Mouse (Mus musculus) forebrain, embryonic 13.5 days (tissue): ENCODE results near the gene Hpd. TPM values are rescaled to one million over a fixed set of nuclear protein-coding genes. Genes with fewer than 3 reads are reported as not detected.

ENCODE experiments used
- ATAC-seq: fragments of 200-750 bp; cut with Nextera tagmentation; 2 replicates; pipeline ENCODE4 v1.8.0; 2017
- H3K27ac ChIP-seq: fragments of 300-500 bp; sonication (generic); 2 replicates; pipeline ENCODE4 v1.5.1; 2015; ENCODE audit warnings: inconsistent platforms, mild to moderate bottlenecking, moderate library complexity
- H3K27me3 ChIP-seq: fragments of 300-500 bp; sonication (generic); 2 replicates; pipeline ENCODE4 v1.6.1; 2015; ENCODE audit warnings: mild to moderate bottlenecking, inconsistent platforms
- H3K36me3 ChIP-seq: fragments of 300-500 bp; sonication (generic); 2 replicates; pipeline ENCODE4 v1.6.1; 2015; ENCODE audit warnings: mild to moderate bottlenecking, inconsistent platforms; ENCODE audit not compliant: poor library complexity, severe bottlenecking
- H3K4me1 ChIP-seq: fragments of 300-500 bp; sonication (generic); 2 replicates; pipeline ENCODE4 v1.6.1; 2015; ENCODE audit warnings: inconsistent platforms
- H3K4me2 ChIP-seq: fragments of 300-500 bp; sonication (generic); 2 replicates; pipeline ENCODE4 v1.6.1; 2015; ENCODE audit warnings: inconsistent platforms, mild to moderate bottlenecking, moderate library complexity
- H3K4me3 ChIP-seq: fragments of 300-500 bp; sonication (generic); 2 replicates; pipeline ENCODE4 v1.5.1; 2015; ENCODE audit warnings: mild to moderate bottlenecking, inconsistent platforms
- H3K9ac ChIP-seq: fragments of 300-500 bp; sonication (generic); 2 replicates; pipeline ENCODE4 v1.6.1; 2015; ENCODE audit warnings: mild to moderate bottlenecking, inconsistent platforms
- H3K9me3 ChIP-seq: fragments of 300-500 bp; sonication (generic); replicated peaks from 2 replicates; pipeline ENCODE4 v1.6.1; 2016; ENCODE audit warnings: inconsistent platforms
- WGBS: fragments of 180-500 bp; shearing (Covaris S2); methylation state at CpG from one replicate; pipeline ENCODE4 v1.1.7; 2015; 5-methylcytosine and 5-hydroxymethylcytosine counted together
- polyA plus RNA-seq: library from polyadenylated mRNA; unstranded; fragments of >200 nt; fragmentation: Nextera tagmentation; extraction: Ambion mirVana; gene quantifications from 2 replicates; pipeline ENCODE4 v1.2.1, GENCODE M21; 2015

The Hpd gene
- polyA plus RNA-seq, 1 experiment from 2014 or later = not detected

GRCm38 (mm10) chr5:123137044-123137909, 45.2 kb downstream of the Hpd start:
- Histone ChIP-seq H3K4me2 (peak overlapping the region; percentile 96), H3K36me3 (peaks cover 29% of the 10 kb centered on the region), H3K27ac (peak overlapping the region; percentile 100), H3K4me1 (peaks cover 58% of the 10 kb centered on the region), H3K9me3 (no peaks in the 10 kb centered on the region), H3K27me3 (no peaks in the 10 kb centered on the region), H3K9ac (peak overlapping the region; percentile 100), H3K4me3 (peak overlapping the region; percentile 94)
- no peak for ATAC-seq
- WGBS = under 1% methylated on average over 20 of the region's 20 CpGs

GRCm38 (mm10) chr5:123136361-123137043, 46.0 kb downstream of the Hpd start:
- no peaks in the 10 kb centered on the region for H3K27me3 ChIP-seq
- H3K9me3 ChIP-seq = no peaks in the 10 kb centered on the region
- peaks cover 65% of the 10 kb centered on the region for H3K4me1 ChIP-seq
- H3K4me2 ChIP-seq = peak overlapping the region; percentile 96
- peak overlapping the region; percentile 100 for H3K9ac ChIP-seq
- WGBS = 1% methylated on average over 13 of the region's 13 CpGs
- H3K36me3 ChIP-seq = peaks cover 29% of the 10 kb centered on the region
- peak; percentile 52 for ATAC-seq
- peak overlapping the region; percentile 100 for H3K27ac ChIP-seq
- peak overlapping the region; percentile 94 for H3K4me3 ChIP-seq

DNA sequence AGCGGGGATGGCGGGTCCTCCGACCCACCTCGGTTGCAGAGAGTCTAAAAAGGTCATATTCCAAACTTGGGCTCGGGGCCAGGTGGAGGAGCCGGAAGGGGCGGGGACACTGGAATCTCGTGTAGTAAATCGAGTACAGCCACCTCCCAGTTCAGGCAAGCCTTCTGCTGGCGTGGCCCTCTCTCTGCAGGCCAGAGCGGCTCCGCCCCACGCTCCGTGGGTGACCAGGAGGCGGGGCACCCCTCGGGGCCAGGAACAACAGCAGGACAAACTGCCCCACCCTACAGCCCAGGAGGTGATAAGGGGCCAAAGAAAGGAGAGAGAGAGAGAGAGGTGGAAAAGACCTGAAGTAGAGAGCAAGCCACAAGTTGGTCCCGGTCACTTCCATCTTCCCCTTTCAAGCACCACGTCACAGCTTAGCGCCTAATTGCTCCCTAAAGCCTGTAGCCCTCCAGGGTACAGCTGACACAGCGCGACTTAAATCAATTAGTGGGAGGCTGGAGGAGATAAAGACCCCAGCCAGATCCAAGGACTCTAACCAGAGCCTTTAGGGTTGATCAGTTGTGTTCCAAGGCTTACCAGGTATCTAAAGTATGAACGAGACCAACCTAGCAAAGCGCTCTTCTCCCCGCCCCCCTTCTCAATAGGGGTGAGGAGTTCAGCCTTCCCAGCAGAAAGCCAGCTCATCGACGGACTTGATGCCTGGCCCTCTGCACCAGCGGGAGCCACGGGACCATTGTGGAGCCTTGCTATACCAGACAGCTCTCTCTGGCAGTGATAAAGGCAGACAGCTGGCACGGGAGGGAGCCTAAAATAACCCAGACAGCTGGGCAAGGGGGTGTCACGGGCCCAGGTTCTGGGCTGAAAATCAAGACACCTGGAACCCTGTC, 46.8 kb downstream of the Hpd start:
- ATAC-seq = peak; percentile 19; the same call in 1 of the 2 replicates
- H3K4me2 ChIP-seq = peak overlapping the region; percentile 96
- peaks cover 33% of the 10 kb centered on the region for H3K36me3 ChIP-seq
- no peaks in the 10 kb centered on the region for H3K27me3 ChIP-seq
- peak overlapping the region; percentile 100 for H3K9ac ChIP-seq
- WGBS = 3% methylated on average over 30 of the region's 30 CpGs
- no peaks in the 10 kb centered on the region for H3K9me3 ChIP-seq
- peaks cover 68% of the 10 kb centered on the region for H3K4me1 ChIP-seq
- peak overlapping the region; percentile 94 for H3K4me3 ChIP-seq
- H3K27ac ChIP-seq = peak overlapping the region; percentile 100

GRCm38 (mm10) chr5:123134875-123135382, 47.6 kb downstream of the Hpd start:
- Histone ChIP-seq H3K4me1 (peaks cover 68% of the 10 kb centered on the region), H3K9ac (peak overlapping the region; percentile 100), H3K27ac (peak overlapping the region; percentile 100), H3K9me3 (no peaks in the 10 kb centered on the region), H3K27me3 (no peaks in the 10 kb centered on the region), H3K4me2 (peak overlapping the region; percentile 96), H3K36me3 (peaks cover 41% of the 10 kb centered on the region), H3K4me3 (peak overlapping the region; percentile 94)
- no peak for ATAC-seq
- 16% methylated on average over 8 of the region's 8 CpGs for WGBS

DNA sequence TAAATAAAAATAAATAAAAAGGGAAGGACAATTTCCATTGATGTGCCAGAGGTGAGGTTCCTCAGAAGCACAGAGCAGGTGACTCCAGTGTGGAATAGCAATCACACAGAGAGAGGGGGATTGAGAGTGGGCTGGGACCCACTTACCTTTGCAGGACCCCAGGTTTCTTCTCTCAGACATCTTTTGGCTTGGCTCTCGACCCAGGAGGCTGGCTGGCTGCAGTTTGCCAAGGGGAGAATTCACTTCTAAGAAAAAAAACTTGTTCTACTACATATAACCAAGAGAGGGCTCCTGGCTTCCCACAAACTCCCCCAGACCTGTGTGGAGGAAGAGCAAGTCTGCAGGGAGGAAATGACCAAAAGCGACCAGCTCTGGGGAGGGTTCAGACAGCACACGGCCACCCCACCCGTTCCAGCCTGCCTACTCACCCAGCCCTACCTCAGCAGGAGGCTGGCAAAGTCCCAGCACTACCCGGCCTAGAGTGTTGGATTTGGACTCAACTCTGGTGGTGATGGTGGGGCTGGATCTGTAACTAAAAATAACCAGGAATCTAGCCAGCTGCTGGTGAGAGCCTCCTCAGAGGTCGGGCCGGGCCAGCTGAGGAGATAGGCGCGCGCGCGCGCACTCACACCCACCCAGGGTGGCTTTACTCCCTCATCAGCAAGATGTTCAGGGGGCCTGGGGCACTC, 48.2 kb downstream of the Hpd start:
- Histone ChIP-seq H3K4me3 (peak overlapping the region; percentile 94), H3K9me3 (no peaks in the 10 kb centered on the region), H3K27ac (peak overlapping the region; percentile 100), H3K4me1 (peaks cover 68% of the 10 kb centered on the region), H3K36me3 (peaks cover 47% of the 10 kb centered on the region), H3K4me2 (peak overlapping the region; percentile 96), H3K27me3 (no peaks in the 10 kb centered on the region), H3K9ac (peak overlapping the region; percentile 100)
- WGBS = 29% methylated on average over 13 of the region's 13 CpGs
- ATAC-seq = no peak

GRCm38 (mm10) chr5:123133784-123134143, 48.8 kb downstream of the Hpd start:
- Histone ChIP-seq H3K9ac (0 out of 2 replicates have a peak overlapping the region, but pooled peaks have one; percentile 100), H3K4me2 (peak overlapping the region; percentile 96), H3K9me3 (no peaks in the 10 kb centered on the region), H3K27me3 (no peaks in the 10 kb centered on the region), H3K4me3 (peak overlapping the region; percentile 94; the same call in 1 of the 2 replicates), H3K4me1 (peaks cover 68% of the 10 kb centered on the region), H3K27ac (peak overlapping the region; percentile 100), H3K36me3 (peaks cover 53% of the 10 kb centered on the region)
- no peak; the same call in 1 of the 2 replicates for ATAC-seq
- WGBS = 10% methylated on average over 7 of the region's 7 CpGs

- Histone ChIP-seq H3K9ac (no peak overlapping the region), H3K4me2 (peak overlapping the region; percentile 96), H3K4me1 (peaks cover 68% of the 10 kb centered on the region), H3K36me3 (peaks cover 58% of the 10 kb centered on the region), H3K27ac (peak overlapping the region; percentile 100), H3K27me3 (no peaks in the 10 kb centered on the region), H3K4me3 (peak overlapping the region; percentile 94; the same call in 1 of the 2 replicates), H3K9me3 (no peaks in the 10 kb centered on the region)
- 21% methylated on average over 18 of the region's 18 CpGs for WGBS
- no peak for ATAC-seq
These were observed 49.3 kb downstream of the Hpd start for GRCm38 (mm10) chr5:123133083-123133783.

GRCm38 (mm10) chr5:123132308-123133071, 50.0 kb downstream of the Hpd start, which contains the start of gene Rhof:
Rhof (minus strand) TSS chr5:123132692.
- 4% methylated on average over 44 of the region's 44 CpGs for WGBS
- peak; percentile 48 for ATAC-seq
- Histone ChIP-seq H3K4me1 (peaks cover 63% of the 10 kb centered on the region), H3K9ac (peak within 1 kb of the TSS; percentile 63), H3K4me2 (peak within 1 kb of the TSS; percentile 96), H3K9me3 (no peaks in the 10 kb centered on the region), H3K36me3 (peaks cover 65% of the 10 kb centered on the region), H3K27ac (peak within 1 kb of the TSS; percentile 100), H3K4me3 (peak within 1 kb of the TSS; percentile 94), H3K27me3 (no peaks in the 10 kb centered on the region)

DNA sequence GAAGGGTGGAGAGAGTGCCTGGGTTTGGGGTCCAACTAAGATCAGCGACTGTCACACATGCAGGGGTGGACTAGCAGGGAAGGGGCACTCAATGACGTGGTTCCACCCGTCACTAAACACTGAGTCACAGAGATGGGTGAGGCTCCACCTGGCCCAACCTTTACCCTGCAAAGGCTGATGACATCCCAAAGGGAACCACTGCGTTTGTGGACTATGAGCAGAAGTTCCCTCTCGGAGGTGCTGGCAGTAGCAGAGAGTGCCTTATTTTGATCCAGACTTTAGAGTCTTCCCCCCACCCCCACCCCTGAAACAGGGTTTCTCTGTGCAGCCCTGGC, 51.7 kb downstream of the Hpd start:
- no peak overlapping the region for H3K27ac ChIP-seq
- peaks cover 69% of the 10 kb centered on the region for H3K36me3 ChIP-seq
- no peaks in the 10 kb centered on the region for H3K27me3 ChIP-seq
- no peak overlapping the region for H3K9ac ChIP-seq
- no peaks in the 10 kb centered on the region for H3K9me3 ChIP-seq
- H3K4me1 ChIP-seq = peaks cover 45% of the 10 kb centered on the region
- no peak overlapping the region for H3K4me3 ChIP-seq
- no peak overlapping the region for H3K4me2 ChIP-seq
- 86% methylated on average over 5 of the region's 5 CpGs for WGBS
- ATAC-seq = no peak
